Mouse (Mus musculus): Measurements from ENCODE around the gene Urah. TPM values are rescaled to one million over a fixed set of nuclear protein-coding genes. Genes with fewer than 3 reads are reported as not detected.

The Urah gene
- total and polyA plus RNA-seq, 3 experiments: 1.1 to 2.2 (median 1.4) TPM

- Histone ChIP-seq H3K4me3 (no peak overlapping the region), H3K36me3 (ENCODE audit: control insufficient read depth, insufficient read depth, low read length) (no peaks in the 10 kb centered on the region), H3K79me2 (replicated peaks; ENCODE audit: control insufficient read depth, insufficient read depth, low read length) (no peaks in the 10 kb centered on the region; the same call in 1 of the 2 replicates), H3K9ac (ENCODE audit: low read depth, low read length) (no peak overlapping the region), H3K27me3 (ENCODE audit: control insufficient read depth, insufficient read depth, low read length) (no peaks in the 10 kb centered on the region), H3K27ac (no peak overlapping the region), H3K4me1 (ENCODE audit: control insufficient read depth, insufficient read depth, low read length) (peaks cover 3% of the 10 kb centered on the region)
- TF ChIP-seq EP300 (IDR thresholded peaks at IDR 0.05; ENCODE audit: insufficient read depth, low read depth, low read length) (no peak), CTCF (IDR thresholded peaks at IDR 0.05) (no peak), POLR2A (IDR thresholded peaks at IDR 0.05; ENCODE audit: insufficient read depth, low read depth, low read length) (no peak)
- DNase-seq: no peak
- 94% methylated on average over 4 of the region's 4 CpGs for WGBS
- intact Hi-C loops (cut with DNase I): no loop called here
Measured at GRCm38 (mm10) chr7:140851916-140852315, 17.1 kb downstream of the Urah start.

- H3K9ac ChIP-seq (ENCODE audit: low read depth, low read length): no peak overlapping the region
- H3K27ac ChIP-seq: no peak overlapping the region
- intact Hi-C loops (cut with DNase I): no loop called here
- 81% methylated on average over 9 of the region's 9 CpGs for WGBS
- peaks cover 6% of the 10 kb centered on the region for H3K4me1 ChIP-seq (ENCODE audit: control insufficient read depth, insufficient read depth, low read length)
- TF ChIP-seq EP300 (IDR thresholded peaks at IDR 0.05; ENCODE audit: insufficient read depth, low read depth, low read length) (no peak), POLR2A (IDR thresholded peaks at IDR 0.05; ENCODE audit: insufficient read depth, low read depth, low read length) (no peak), CTCF (IDR thresholded peaks at IDR 0.05) (no peak)
- DNase-seq: peak in 1 of 2 experiments; percentile 12
- H3K4me3 ChIP-seq: no peak overlapping the region
- H3K79me2 ChIP-seq (replicated peaks; ENCODE audit: control insufficient read depth, insufficient read depth, low read length): no peaks in the 10 kb centered on the region; the same call in 1 of the 2 replicates
- no peaks in the 10 kb centered on the region for H3K27me3 ChIP-seq (ENCODE audit: control insufficient read depth, insufficient read depth, low read length)
- no peaks in the 10 kb centered on the region for H3K36me3 ChIP-seq (ENCODE audit: control insufficient read depth, insufficient read depth, low read length)
Measured at GRCm38 (mm10) chr7:140853386-140853785, 18.6 kb downstream of the Urah start.

GRCm38 (mm10) chr7:140854483-140854882, 19.7 kb downstream of the Urah start:
- no peak overlapping the region for H3K27ac ChIP-seq
- H3K27me3 ChIP-seq (ENCODE audit: control insufficient read depth, insufficient read depth, low read length): no peaks in the 10 kb centered on the region
- H3K9ac ChIP-seq (ENCODE audit: low read depth, low read length): no peak overlapping the region
- no peak overlapping the region for H3K4me3 ChIP-seq
- intact Hi-C loops (cut with DNase I): no loop called here
- H3K4me1 ChIP-seq (ENCODE audit: control insufficient read depth, insufficient read depth, low read length): peaks cover 8% of the 10 kb centered on the region
- DNase-seq: peak in 1 of 2 experiments; percentile 20
- no peaks in the 10 kb centered on the region for H3K36me3 ChIP-seq (ENCODE audit: control insufficient read depth, insufficient read depth, low read length)
- TF ChIP-seq POLR2A (IDR thresholded peaks at IDR 0.05; ENCODE audit: insufficient read depth, low read depth, low read length) (no peak), CTCF (IDR thresholded peaks at IDR 0.05) (no peak), EP300 (IDR thresholded peaks at IDR 0.05; ENCODE audit: insufficient read depth, low read depth, low read length) (no peak)
- 92% methylated on average over 18 of the region's 18 CpGs for WGBS
- no peaks in the 10 kb centered on the region; the same call in 1 of the 2 replicates for H3K79me2 ChIP-seq (replicated peaks; ENCODE audit: control insufficient read depth, insufficient read depth, low read length)

- H3K4me3 ChIP-seq: peak overlapping the region; percentile 93
- peaks cover 8% of the 10 kb centered on the region for H3K4me1 ChIP-seq (ENCODE audit: control insufficient read depth, insufficient read depth, low read length)
- no peaks in the 10 kb centered on the region; the same call in 1 of the 2 replicates for H3K79me2 ChIP-seq (replicated peaks; ENCODE audit: control insufficient read depth, insufficient read depth, low read length)
- no peaks in the 10 kb centered on the region for H3K27me3 ChIP-seq (ENCODE audit: control insufficient read depth, insufficient read depth, low read length)
- intact Hi-C loops (cut with DNase I): loop anchor here (5.0 kb wide), 1 partner anchor 317 kb away; the partner anchor contains the start of gene Rnh1
- peak overlapping the region; percentile 77; the same call in 1 of the 2 replicates for H3K9ac ChIP-seq (ENCODE audit: low read depth, low read length)
- DNase-seq: no peak
- no peaks in the 10 kb centered on the region for H3K36me3 ChIP-seq (ENCODE audit: control insufficient read depth, insufficient read depth, low read length)
- TF ChIP-seq CTCF (IDR thresholded peaks at IDR 0.05): no peak
- no peak for TF ChIP-seq EP300 (IDR thresholded peaks at IDR 0.05; ENCODE audit: insufficient read depth, low read depth, low read length)
- TF ChIP-seq POLR2A (IDR thresholded peaks at IDR 0.05; ENCODE audit: insufficient read depth, low read depth, low read length): no peak
- 55% methylated on average over 9 of the region's 9 CpGs for WGBS
- no peak overlapping the region; the same call in 1 of the 2 replicates for H3K27ac ChIP-seq
Measured at GRCm38 (mm10) chr7:140855181-140855580, 20.4 kb downstream of the Urah start.

GRCm38 (mm10) chr7:140855860-140856784, 21.3 kb downstream of the Urah start, which contains the start of gene Gm45785:
TSS of gene Gm45785 (minus strand) at chr7:140856331.
- Histone ChIP-seq H3K4me1 (ENCODE audit: control insufficient read depth, insufficient read depth, low read length) (peaks cover 8% of the 10 kb centered on the region), H3K79me2 (replicated peaks; ENCODE audit: control insufficient read depth, insufficient read depth, low read length) (no peaks in the 10 kb centered on the region; the same call in 1 of the 2 replicates), H3K9ac (ENCODE audit: low read depth, low read length) (peak within 1 kb of the TSS; percentile 85), H3K27me3 (ENCODE audit: control insufficient read depth, insufficient read depth, low read length) (no peaks in the 10 kb centered on the region), H3K36me3 (ENCODE audit: control insufficient read depth, insufficient read depth, low read length) (no peaks in the 10 kb centered on the region), H3K27ac (peak within 1 kb of the TSS; percentile 93), H3K4me3 (peak within 1 kb of the TSS; percentile 93)
- WGBS: under 1% methylated on average over 51 of the region's 51 CpGs
- peak; percentile 84 to 91 for DNase-seq
- intact Hi-C loops (cut with DNase I): loop anchor here (5.0 kb wide), 1 partner anchor 316 kb away; the partner anchor contains the start of gene Rnh1
- peak; percentile 61; the same call in 1 of the 2 replicates for TF ChIP-seq EP300 (IDR thresholded peaks at IDR 0.05; ENCODE audit: insufficient read depth, low read depth, low read length)
- TF ChIP-seq CTCF (IDR thresholded peaks at IDR 0.05): no peak
- peak; percentile 87 for TF ChIP-seq POLR2A (IDR thresholded peaks at IDR 0.05; ENCODE audit: insufficient read depth, low read depth, low read length)
